Mouse (Mus musculus) right cerebral cortex, postnatal 4 days (tissue): ENCODE data around the gene Dnajc28.
A peak's percentile ranks its signal among the peaks of the same experiment; 100 is the strongest.

Experiments
- DNase-seq: peaks from one replicate; pipeline ENCODE4 v3.0.0-alpha.2; 2022

Dnajc28 gene

DNA sequence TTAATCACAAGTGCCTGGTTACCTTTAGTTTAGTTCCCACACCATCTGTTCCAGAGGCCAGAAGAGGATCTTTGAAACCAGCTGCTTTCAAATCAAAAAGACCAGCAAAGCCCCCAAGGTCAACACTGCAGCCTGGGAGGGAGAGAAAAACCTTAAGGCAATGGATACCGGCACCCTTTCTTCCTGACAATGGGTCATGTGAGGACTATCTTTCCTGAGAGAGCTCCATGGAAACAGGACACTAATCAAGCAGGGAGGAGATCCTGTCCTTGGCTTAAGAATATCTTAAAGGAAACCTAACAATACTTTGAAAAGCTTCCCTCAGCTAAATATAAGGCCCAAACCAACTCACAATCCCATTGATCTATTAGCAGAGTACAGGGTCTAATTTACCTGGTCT is 11.8 kb upstream of the Dnajc28 start:
- no peak for DNase-seq

DNA sequence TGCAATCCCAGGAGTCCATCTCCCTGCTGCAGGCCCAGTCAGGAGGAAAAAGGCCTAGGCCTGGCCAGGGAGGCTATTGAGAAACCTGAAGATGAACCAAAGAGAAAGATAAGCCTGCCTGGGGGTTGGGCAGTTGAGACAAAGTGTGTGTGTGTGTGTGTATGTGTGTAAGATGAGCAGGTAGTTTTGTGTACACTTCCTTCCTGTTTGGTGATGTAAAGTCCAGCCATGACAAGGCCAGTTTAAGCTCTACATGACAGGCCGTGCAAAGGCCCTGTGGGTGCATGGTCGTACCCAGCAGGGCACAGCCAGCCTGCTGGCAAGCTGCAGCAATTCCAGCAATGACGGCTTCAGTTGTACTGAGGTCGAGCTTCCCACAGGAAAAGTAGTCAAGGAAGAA is 10.9 kb upstream of the Dnajc28 start:
- no peak for DNase-seq

GRCm38 (mm10) chr16:91628673-91629072 is 9.8 kb upstream of the Dnajc28 start:
- no peak for DNase-seq

GRCm38 (mm10) chr16:91627831-91628230 is 9.0 kb upstream of the Dnajc28 start:
- DNase-seq = no peak

DNA sequence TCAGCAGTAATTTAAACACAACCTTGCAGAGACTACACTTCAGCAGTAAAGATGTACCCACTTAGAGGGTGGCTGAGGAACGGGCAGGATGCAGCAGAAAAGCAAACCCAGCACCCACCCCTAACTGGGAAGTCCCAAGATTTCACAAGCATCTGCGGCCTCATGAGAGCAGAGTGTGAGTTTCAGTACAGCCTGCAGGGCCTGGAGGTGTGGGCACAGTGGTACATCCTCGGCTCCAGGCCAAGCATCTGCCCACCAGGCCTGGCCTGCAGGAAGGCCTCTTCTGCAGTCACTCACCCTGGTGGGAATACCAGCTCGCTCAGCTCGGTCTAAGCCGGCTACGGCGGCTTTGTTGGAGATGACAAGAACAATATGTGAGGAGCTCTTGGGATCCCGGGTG is 4.2 kb upstream of the Dnajc28 start:
- DNase-seq = no peak

DNA sequence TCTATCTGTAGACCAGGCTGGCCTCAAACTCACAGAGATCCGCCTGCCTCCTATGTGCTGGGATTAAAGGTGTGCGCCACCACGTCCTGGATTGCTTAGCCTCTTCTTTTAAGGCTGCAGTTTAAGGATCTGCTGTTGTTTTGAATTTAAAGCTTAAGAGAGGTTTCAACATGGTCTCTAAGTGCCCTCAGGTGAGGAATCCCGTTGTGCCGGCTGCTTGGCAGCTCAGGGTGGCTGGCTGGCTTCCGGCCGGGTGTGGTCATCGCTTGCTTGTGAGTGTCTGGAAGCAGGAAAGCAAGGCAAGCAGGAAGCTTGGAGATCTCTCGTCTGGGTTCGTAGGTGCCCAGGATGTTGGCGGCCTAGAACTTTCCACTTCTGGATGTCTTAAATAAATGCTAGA is 2.2 kb upstream of the Dnajc28 start:
- DNase-seq = no peak

GRCm38 (mm10) chr16:91620185-91620584 is 1.4 kb upstream of the Dnajc28 start:
- no peak for DNase-seq

DNA sequence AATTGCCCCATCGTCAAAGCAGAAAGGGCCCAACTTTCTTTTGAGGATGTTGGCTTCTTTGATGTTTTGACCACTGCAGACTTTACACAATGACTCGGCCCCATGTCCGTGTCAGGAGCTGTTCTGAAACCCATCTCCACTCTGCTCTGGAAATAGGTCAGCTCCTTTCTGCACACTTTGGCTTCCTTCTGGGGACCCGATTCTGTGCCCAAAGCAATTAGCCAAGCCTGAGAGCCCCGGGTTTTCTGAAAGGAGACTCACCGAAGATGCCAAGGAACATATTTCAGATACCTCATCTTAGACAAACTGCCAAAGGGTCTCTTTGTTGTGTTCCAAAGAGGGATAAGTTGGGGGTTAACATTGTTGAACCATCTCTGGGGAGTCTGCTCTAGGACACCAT is 4.3 kb downstream of the Dnajc28 start:
- DNase-seq = no peak

DNA sequence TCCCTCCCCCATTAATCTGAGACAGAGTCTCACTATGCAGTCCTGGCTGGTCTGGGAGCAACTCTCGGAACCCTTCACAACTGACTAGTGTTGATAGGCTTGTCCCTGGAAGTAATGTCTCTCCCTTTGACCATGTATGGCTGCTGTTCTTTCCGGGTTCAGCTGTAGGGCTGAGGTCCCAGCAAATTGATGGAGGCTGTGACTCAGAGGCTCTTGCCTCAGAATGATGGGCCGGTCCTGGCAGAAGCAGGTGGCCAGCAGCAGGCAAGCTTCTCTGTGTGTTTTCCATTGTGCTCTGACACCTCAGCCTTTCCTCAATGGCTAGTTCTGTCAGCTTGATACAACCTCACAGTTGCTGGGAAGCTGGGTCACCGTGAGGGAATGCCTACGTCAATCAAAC is 6.3 kb downstream of the Dnajc28 start:
- no peak for DNase-seq

GRCm38 (mm10) chr16:91611248-91611647 is 7.6 kb downstream of the Dnajc28 start:
- no peak for DNase-seq

GRCm38 (mm10) chr16:91609501-91610245 is 9.2 kb downstream of the Dnajc28 start:
- no peak for DNase-seq

DNA sequence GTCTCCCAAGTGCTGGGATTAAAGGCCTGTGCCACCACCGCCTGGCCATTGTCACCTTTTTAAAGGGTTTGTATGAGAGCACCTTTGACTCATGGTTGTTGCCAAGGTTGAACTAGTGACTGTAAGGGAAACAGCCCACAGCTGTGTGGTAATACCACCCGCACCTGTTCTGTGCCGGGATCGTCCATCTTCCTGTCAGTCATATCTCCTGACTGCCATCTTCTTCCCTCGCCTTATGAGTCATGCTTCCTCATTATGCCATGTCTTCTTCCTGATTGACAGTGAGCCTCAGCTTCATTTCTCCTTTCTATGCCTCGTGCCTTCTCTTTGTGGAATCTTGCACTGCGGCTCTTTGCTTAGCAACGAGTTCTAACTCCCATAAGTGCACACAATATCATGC is 11.9 kb downstream of the Dnajc28 start:
- no peak for DNase-seq

DNA sequence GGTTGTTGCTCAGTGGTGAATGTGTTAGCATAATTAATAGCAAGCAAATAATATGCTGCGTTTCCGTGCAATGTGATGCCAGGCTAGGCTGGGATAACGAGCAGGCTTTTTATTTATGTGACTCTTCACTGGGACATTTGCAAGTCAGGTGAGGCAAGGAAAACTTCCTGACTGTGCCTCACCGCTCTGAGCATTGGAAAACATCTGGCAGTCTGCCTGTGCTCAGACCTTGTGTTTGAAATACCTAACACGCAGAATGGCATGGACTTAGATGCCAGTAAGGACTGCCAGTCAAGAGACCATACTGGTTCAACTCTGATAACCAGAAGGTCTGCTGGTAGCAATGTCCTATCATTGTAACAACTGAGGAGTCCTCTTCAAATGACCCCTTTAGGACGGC is 13.7 kb downstream of the Dnajc28 start:
- DNase-seq = no peak

DNA sequence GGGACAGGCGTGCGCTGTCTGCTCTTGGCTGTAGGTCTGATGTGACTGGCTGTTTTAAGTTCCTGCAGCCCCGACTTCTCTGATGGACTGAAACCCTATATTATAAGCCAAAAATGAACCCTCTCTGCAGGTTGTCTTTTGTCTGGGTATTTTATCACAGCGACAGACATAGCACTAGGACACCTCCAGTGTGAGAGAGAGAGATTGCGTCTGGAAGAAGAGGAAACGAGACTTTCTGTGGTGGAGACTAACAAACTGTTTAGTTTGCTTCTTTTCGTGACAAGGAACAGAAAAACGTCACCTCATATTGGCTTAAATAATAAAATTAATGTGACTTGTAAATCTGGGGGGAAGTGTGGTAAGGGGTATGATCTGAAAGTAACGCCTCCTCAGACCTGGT is 17.1 kb downstream of the Dnajc28 start:
- no peak for DNase-seq

DNA sequence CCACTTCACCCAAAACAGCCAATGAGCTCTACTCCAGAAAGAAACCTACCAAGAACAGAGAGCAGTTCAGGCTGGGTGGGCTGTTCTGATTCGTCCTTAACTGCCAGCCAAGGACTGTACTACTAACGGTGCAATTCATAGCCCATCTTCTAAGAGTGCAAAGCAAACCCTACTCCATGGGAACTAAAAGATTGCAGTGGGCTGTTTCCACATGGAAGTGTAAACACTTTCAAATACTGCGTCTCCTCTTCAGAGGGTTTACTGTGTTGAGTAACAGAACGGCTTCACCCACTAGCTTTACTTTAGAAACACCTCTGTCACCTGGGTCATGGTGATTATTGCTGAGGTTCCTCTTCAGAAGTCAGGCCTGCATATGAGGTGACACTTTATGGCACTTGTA is 17.7 kb downstream of the Dnajc28 start:
- no peak for DNase-seq

DNA sequence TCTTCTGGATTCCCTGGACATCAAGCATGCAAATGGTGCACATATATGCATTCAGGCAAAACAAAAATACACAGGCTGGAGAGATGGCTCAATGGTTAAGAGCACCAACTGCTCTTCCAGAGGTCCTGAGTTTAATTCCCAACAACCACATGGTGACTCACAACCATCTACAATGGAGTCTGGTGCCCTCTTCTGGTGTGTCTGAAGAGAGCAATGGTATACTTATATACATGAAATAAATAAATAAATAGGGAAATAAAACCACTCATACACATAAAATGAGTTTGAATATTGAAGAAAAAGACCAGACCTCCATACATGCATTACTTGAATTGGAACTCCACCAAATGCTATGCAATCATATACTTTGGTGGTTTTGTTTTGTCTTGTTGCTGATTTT is 19.6 kb downstream of the Dnajc28 start:
- no peak for DNase-seq

DNA sequence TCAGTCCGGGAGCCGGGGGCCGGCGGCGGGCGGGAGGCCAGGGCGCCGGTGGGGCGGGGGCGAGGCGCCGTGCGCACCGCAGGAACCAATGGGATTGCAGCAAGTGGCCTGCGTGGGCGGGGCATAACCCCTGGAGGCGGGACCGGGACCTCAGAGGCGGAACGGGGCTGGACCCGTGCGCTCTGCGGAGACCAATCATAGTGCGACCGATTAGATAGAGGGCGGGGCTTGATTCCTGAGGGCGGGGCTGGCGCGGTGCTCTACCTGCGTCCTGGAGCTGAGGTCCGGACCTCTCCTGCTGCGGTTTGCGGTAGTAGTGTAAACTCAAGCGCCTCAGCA is 21.2 kb downstream of the Dnajc28 start, which contains the start of gene Tmem50b:
Tmem50b (minus strand) TSS at position 129 of the 339 bp plus-strand sequence.
- DNase-seq = peak; percentile 98

DNA sequence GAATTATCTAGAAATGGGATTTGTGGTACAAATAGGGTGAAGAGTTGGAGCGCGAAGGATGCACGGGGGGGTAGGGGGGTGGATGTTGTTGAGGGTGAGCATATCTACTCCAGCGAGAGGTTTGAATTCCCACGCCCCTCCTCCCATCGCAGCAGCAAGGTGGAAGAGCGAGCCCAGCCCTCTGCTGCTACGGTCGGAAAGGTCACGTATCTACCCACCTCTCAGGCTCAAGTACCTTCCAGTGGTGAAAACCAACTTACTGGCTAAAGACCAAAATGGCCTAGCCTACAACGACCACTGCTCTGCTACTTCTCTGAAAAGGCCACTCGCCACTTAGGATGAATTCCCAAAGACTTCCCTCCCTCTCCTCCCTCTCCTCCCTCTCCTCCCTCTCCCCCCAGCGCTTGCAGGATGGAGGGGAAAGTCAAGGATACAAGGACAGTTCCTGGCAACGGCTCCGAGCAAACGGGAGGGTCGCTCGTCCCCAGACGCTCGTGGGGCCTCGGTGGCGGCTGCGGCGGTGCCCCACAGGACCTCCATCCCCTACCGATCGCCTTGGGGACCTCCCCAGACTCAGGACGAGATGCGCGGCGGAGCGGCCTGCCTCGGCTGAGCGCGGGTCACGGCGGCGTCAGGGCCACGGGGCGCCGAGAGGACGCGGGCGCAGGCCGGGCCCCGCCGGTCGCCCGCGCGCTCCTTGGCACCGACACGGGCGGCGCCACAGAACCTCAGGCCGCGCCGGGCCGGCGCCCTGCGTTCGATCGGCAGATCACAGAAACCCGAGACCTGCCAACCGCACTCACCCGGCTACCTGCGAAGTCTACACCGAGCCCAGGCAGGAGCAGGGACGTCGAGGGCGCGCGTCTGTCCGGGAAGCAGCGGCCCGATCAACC is 21.8 kb downstream of the Dnajc28 start:
- DNase-seq = peak; percentile 38

DNA sequence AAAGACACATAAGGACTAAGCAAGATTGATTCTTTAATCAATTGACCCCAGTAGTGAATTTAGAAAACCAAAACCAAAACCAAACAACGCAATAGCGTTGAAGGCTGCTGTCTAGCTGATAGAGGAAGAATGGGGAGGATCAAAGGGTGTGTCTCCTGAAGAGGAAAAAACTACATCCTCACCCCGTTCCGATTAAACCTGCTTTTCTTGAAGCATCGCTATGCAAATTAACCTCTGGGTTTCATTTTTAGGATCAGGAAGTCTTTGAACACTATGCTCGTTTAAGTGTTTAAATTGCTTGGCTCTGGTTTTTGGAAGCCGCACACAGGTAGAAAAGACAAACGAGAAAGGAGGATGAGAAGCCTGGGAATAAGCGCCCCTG is 22.4 kb downstream of the Dnajc28 start:
- no peak for DNase-seq

- peak; percentile 26 for DNase-seq
These were observed 23.8 kb downstream of the Dnajc28 start for GRCm38 (mm10) chr16:91595076-91595475.

- DNase-seq = no peak
These were observed 25.6 kb downstream of the Dnajc28 start for GRCm38 (mm10) chr16:91593262-91593661.

- no peak for DNase-seq
These were observed 26.7 kb downstream of the Dnajc28 start for GRCm38 (mm10) chr16:91592162-91592561.

DNA sequence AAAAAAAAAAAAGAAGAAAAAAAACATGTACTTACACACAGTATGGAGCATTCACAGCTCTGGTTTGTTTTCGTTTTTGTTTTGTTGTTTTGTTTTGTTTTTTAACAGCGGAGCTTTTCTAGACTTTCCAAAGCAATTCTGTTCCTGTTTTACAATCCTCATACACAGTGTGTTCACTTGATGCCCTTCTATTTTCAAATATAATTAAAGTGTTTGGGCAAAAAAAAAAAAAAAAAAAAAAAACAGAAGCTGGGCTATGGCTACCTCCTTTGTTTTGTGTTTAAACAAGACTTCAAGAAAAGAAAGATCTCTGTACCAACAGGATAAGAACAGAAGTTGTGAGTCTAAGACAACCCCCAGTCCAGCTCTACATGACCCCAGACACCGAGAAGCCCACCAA is 30.1 kb downstream of the Dnajc28 start:
- DNase-seq = no peak

- DNase-seq = no peak
These were observed 30.9 kb downstream of the Dnajc28 start for GRCm38 (mm10) chr16:91587730-91588453.
